Mouse (Mus musculus) liver, embryonic 14.5 days (tissue): ENCODE data around the gene Dcun1d5. TPM values are rescaled to one million over a fixed set of nuclear protein-coding genes. Genes with fewer than 3 reads are reported as not detected.

Source experiments
- ATAC-seq: fragments of 200-750 bp; cut with Nextera tagmentation; 2 replicates; pipeline ENCODE4 v1.8.0; 2017; ENCODE audit warnings: moderate number of reproducible peaks, mild to moderate bottlenecking, moderate library complexity; ENCODE audit not compliant: insufficient read depth
- DNase-seq, 3 experiments: peaks; one replicate each; pipeline ENCODE4 v3.0.0-alpha.2; 2012 to 2013; ENCODE audit warnings: low read depth in 3 of 3, low spot score in 3 of 3
- H3K27ac ChIP-seq: fragments of 300-500 bp; sonication (generic); 2 replicates; pipeline ENCODE4 v1.5.1; 2014; ENCODE audit warnings: moderate library complexity, mild to moderate bottlenecking, control low read depth, inconsistent platforms
- H3K27me3 ChIP-seq: fragments of 300-500 bp; sonication (generic); 2 replicates; pipeline ENCODE4 v1.6.1; 2014; ENCODE audit warnings: mild to moderate bottlenecking, low read length, moderate library complexity; ENCODE audit not compliant: control insufficient read depth, insufficient read depth
- H3K36me3 ChIP-seq: fragments of 300-500 bp; sonication (generic); replicated peaks from 2 replicates; pipeline ENCODE4 v1.6.1; 2014; ENCODE audit warnings: low read depth; ENCODE audit not compliant: control insufficient read depth, insufficient read depth
- H3K4me1 ChIP-seq, 2 experiments: fragments of 200-500 bp in 1 of 2; fragments of 300-500 bp in 1 of 2; sonication (generic) in 1 of 2; replicated peaks; 2 replicates each; pipeline ENCODE4 v1.6.1; 2012 to 2014; ENCODE audit warnings: antibody characterized with exemption in 1 of 2, inconsistent platforms in 1 of 2, low read length in 1 of 2; ENCODE audit not compliant: control insufficient read depth in 2 of 2, insufficient read depth in 2 of 2
- H3K4me2 ChIP-seq: fragments of 300-500 bp; sonication (generic); 2 replicates; pipeline ENCODE4 v1.6.1; 2014; ENCODE audit warnings: low read depth, mild to moderate bottlenecking, control low read depth, moderate library complexity
- H3K4me3 ChIP-seq, 2 experiments: fragments of 200-500 bp in 1 of 2; fragments of 300-500 bp in 1 of 2; sonication (generic) in 1 of 2; 2 replicates each; pipeline ENCODE4 v1.5.1; 2012 to 2014; ENCODE audit warnings: low read depth in 2 of 2, low read length in 2 of 2, mild to moderate bottlenecking in 2 of 2, control low read depth in 1 of 2, inconsistent platforms in 1 of 2, moderate library complexity in 1 of 2; ENCODE audit not compliant: insufficient read depth in 1 of 2
- H3K9ac ChIP-seq: fragments of 300-500 bp; sonication (generic); replicated peaks from 2 replicates; pipeline ENCODE4 v1.6.1; 2014; ENCODE audit warnings: mild to moderate bottlenecking, control low read depth, moderate library complexity
- H3K9me3 ChIP-seq: fragments of 300-500 bp; sonication (generic); 2 replicates; pipeline ENCODE4 v1.6.1; 2016; ENCODE audit warnings: low read length, mixed read lengths; ENCODE audit not compliant: control insufficient read depth
- CTCF ChIP-seq: IDR thresholded peaks from 2 replicates; pipeline ENCODE4 v1.5.1; 2016; ENCODE audit warnings: antibody characterized with exemption, low read depth, control low read depth
- EP300 ChIP-seq: IDR thresholded peaks from 2 replicates; pipeline ENCODE4 v1.6.1; 2016; ENCODE audit warnings: antibody characterized with exemption, low read depth
- WGBS: fragments of 180-500 bp; shearing (Covaris S2); extraction: QIAGEN DNeasy Blood & Tissue Kit; methylation state at CpG from one replicate; pipeline ENCODE4 v1.1.7; 2014; ENCODE audit not compliant: insufficient replicate concordance; 5-methylcytosine and 5-hydroxymethylcytosine counted together
- polyA plus RNA-seq, 2 experiments: library from polyadenylated mRNA; depleted of rRNA in 1 of 2; stranded (reverse) in 1 of 2; unstranded in 1 of 2; fragments of >200 nt; fragmentation: Nextera tagmentation in 1 of 2; extraction: Ambion mirVana in 1 of 2; gene quantifications; 2 replicates each; pipeline versions ENCODE4 v1.2.1 to v1.2.3; 2012 to 2014

Gene Dcun1d5
- polyA plus RNA-seq (2012; rRNA removed) (16.7 and 29.9 TPM in 2 replicates), polyA plus RNA-seq (2014; fragmentation: Nextera tagmentation; extraction: Ambion mirVana) (74.2 and 78.3 TPM in 2 replicates)

DNA sequence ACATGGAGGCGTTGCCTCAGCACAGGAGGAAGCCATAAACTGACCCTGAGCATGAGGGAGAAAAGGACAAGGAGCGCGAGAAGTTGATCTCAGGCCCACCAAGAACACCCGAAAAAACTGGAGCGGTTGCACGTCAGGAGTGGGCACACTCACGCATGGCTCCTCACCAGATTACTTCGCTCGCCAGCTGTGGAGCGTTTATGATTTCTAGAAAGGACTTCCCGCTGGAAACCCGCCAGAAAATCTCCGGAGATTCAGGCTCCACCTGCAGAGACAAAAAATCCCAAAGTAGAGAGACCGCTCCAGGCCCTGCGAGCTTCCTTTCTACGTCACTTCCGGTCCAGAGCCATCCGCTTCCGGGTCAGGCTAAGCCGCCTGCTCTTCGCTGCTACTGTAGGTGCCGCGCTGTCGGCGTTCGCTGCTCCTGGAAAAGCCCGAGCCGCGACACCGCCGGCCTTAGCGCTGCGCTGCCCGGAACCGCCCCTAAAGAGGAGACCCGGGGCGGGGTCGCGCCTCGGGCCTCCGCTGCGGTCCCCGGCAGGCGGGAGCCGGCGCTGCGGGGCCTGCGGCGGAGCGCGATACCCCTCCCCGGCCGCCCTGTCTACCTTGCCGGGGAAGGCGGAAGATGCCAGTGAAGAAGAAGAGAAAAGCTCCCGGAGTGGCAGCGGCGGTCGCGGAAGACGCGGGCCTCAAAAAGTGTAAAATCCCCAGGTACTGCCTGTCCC, at the start of gene Dcun1d5, which contains the start of gene Dync2h1:
Dcun1d5 (plus strand) TSS at position 349 of the 725 bp plus-strand sequence.
Dync2h1 (minus strand) TSS at position 275 of the 725 bp plus-strand sequence.
- WGBS: under 1% methylated on average over 62 of the region's 62 CpGs
- ATAC-seq (peak; percentile 99), DNase-seq (peak; percentile 87 to 88 (median 87))
- H3K4me2 ChIP-seq: peak within 1 kb of the TSS; percentile 77
- peak within 1 kb of the TSS; percentile 75 for H3K27ac ChIP-seq
- no peaks in the 10 kb centered on the region for H3K27me3 ChIP-seq
- H3K36me3 ChIP-seq: no peaks in the 10 kb centered on the region; the same call in 1 of the 2 replicates
- peaks cover 0 to 4% of the 10 kb centered on the region in 2 experiments; a peak in 2 of 4 replicates for H3K4me1 ChIP-seq
- H3K9me3 ChIP-seq: no peaks in the 10 kb centered on the region
- H3K9ac ChIP-seq: peak within 1 kb of the TSS; percentile 87
- H3K4me3 ChIP-seq: peak within 1 kb of the TSS; percentile 82 to 94
- 0 out of 2 replicates have a peak, but pooled peaks have one; percentile 4 for TF ChIP-seq EP300
- TF ChIP-seq CTCF: no peak

DNA sequence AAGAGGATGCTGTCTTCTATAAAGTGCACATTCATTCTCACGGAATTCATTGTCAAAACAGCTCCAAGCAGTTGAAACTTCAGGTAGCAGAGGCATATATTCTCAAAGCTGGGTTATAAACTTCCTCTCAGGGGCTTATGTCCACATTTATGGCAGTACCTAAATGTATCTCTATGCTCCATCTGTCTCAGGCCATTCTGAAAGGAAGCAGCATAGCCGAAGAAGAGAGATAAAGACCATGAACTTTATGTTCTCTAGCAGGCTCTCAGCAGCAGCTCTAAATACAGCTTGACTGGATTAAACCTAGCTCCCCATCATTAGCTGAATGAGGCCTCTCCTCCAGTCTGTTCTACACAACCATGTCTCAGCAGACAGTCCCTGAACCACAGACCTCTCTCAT, 29.9 kb upstream of the Dcun1d5 start:
- DNase-seq: no peak
- H3K9ac ChIP-seq: no peak overlapping the region
- no peak for ATAC-seq
- no peak overlapping the region for H3K4me2 ChIP-seq
- H3K36me3 ChIP-seq: no peaks in the 10 kb centered on the region
- H3K27ac ChIP-seq: no peak overlapping the region
- H3K4me1 ChIP-seq: no peaks in the 10 kb centered on the region
- no peak for TF ChIP-seq EP300
- no peak for TF ChIP-seq CTCF
- no peak overlapping the region for H3K4me3 ChIP-seq
- H3K27me3 ChIP-seq: no peaks in the 10 kb centered on the region
- H3K9me3 ChIP-seq: no peaks in the 10 kb centered on the region
- WGBS: 34% methylated on average over 2 of the region's 2 CpGs

DNA sequence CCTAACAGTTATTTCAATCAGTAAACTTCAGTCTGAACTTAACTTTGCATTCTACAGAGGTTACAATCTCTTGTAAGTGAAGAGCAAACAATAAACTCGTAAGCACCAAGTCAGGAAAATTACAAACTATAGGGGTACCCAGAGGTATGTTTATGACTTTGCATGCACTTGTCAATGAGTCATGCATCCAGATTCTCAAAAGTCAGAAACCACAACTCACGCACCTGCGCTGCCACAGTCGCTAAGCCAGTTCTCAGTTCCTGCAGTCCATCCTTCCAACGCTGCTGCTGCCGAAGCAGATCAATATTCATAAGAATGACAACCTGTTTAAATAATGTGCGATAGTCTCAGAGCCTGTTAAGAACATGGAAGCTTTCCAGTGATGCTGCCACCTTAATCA, 25.7 kb upstream of the Dcun1d5 start:
- DNase-seq: no peak
- H3K4me1 ChIP-seq: no peaks in the 10 kb centered on the region
- H3K36me3 ChIP-seq: no peaks in the 10 kb centered on the region
- ATAC-seq: no peak
- H3K27ac ChIP-seq: no peak overlapping the region
- H3K27me3 ChIP-seq: no peaks in the 10 kb centered on the region
- 78% methylated on average over 7 of the region's 7 CpGs for WGBS
- TF ChIP-seq EP300: no peak
- TF ChIP-seq CTCF: no peak
- H3K4me2 ChIP-seq: no peak overlapping the region
- no peak overlapping the region for H3K4me3 ChIP-seq
- no peaks in the 10 kb centered on the region for H3K9me3 ChIP-seq
- H3K9ac ChIP-seq: no peak overlapping the region

DNA sequence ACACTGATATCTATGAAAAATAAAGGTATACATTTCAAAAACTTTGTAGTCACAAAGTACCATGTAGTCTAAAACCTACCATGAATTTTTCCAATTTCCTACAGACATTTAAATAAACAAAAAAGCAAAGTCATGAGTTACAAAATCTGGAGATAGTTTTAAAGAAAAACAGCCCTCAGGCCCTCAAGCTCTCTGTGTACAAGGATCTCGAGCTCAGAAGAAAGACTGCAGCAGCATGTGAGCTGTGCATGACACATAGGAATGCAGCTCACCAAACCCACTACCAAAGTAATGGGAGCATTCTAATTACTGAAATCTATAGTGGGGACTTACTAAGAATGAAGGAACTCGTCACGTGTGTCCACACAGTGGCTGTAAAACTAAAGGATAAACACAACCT, 24.6 kb upstream of the Dcun1d5 start:
- TF ChIP-seq EP300: no peak
- TF ChIP-seq CTCF: no peak
- H3K4me2 ChIP-seq: no peak overlapping the region
- H3K4me3 ChIP-seq: no peak overlapping the region
- no peaks in the 10 kb centered on the region for H3K36me3 ChIP-seq
- no peaks in the 10 kb centered on the region for H3K9me3 ChIP-seq
- WGBS: 65% methylated on average over 3 of the region's 3 CpGs
- ATAC-seq (no peak), DNase-seq (no peak)
- no peaks in the 10 kb centered on the region for H3K4me1 ChIP-seq
- no peak overlapping the region for H3K27ac ChIP-seq
- no peak overlapping the region for H3K9ac ChIP-seq
- no peaks in the 10 kb centered on the region for H3K27me3 ChIP-seq

DNA sequence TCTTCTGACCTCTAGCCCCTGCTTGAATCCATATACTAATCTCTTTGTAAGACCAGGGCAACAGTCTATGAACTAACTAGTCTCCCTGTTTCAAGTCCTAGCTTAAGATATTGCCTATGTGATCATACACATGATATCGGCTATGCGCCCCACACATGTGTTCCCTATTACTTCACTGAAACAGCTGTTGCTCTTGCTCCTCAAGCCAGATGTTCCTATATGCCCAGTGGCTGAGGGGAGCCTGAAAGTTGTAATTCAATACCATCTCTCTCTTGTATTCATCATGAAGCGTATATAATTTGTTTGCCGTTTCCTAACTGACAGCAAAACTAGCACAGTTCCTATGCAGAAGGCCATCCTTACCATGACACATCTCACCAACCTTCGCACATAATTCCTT, 23.6 kb upstream of the Dcun1d5 start:
- no peak overlapping the region for H3K4me2 ChIP-seq
- no peaks in the 10 kb centered on the region for H3K9me3 ChIP-seq
- no peaks in the 10 kb centered on the region for H3K27me3 ChIP-seq
- TF ChIP-seq CTCF (no peak), EP300 (no peak)
- no peak overlapping the region for H3K9ac ChIP-seq
- no peak overlapping the region for H3K27ac ChIP-seq
- DNase-seq: no peak
- H3K4me1 ChIP-seq: no peaks in the 10 kb centered on the region
- 86% methylated on average over 5 of the region's 5 CpGs for WGBS
- ATAC-seq: no peak
- no peak overlapping the region for H3K4me3 ChIP-seq
- H3K36me3 ChIP-seq: no peaks in the 10 kb centered on the region
